Comparison of ENCODE assay signal across 21 mouse cellular contexts in genomic region chr10:59724634-59725033, GRCm38 (mm10). TPM values are rescaled to one million over a fixed set of nuclear protein-coding genes. Genes with fewer than 3 reads are reported as not detected.
DNase-seq lines count a peak whose midpoint lies in the region; ATAC-seq and TF ChIP-seq lines count a peak whose summit lies in the region.
"Had no signal": no experiment of that assay in that cellular context is flagged by ENCODE, and none has a peak within 500 bp of the region (broad histone marks: within the 10 kb centered on the region; RNA-seq: fewer than 3 reads in every experiment).

No protein-coding gene starts in this region.

- 0 out of 2 replicates have a peak overlapping the region, but pooled peaks have one; percentile 23 for H3K27ac ChIP-seq in kidney, embryonic 15.5 days
- no peak overlapping the region for H3K27ac ChIP-seq in midbrain, embryonic 13.5 days
- H3K27ac ChIP-seq in midbrain, embryonic 15.5 days, result no peak overlapping the region
- peak overlapping the region; percentile 59; the same call in 1 of the 2 replicates for H3K27ac ChIP-seq in embryonic fibroblast, embryonic 13.5 days (ENCODE audit: insufficient read depth, low read length)
- H3K27ac ChIP-seq: gastrocnemius, adult 2 months; hindbrain, embryonic 12.5 days; limb, embryonic 10.5 days; neural tube, embryonic 12.5 days had no signal

- peaks cover 39% of the 10 kb centered on the region for H3K4me1 ChIP-seq in kidney, embryonic 15.5 days
- peaks cover 12% of the 10 kb centered on the region for H3K4me1 ChIP-seq in midbrain, embryonic 13.5 days (replicated peaks)
- H3K4me1 ChIP-seq in midbrain, embryonic 15.5 days, result peaks cover 5% of the 10 kb centered on the region
- H3K4me1 ChIP-seq in embryonic fibroblast, embryonic 13.5 days (ENCODE audit: control insufficient read depth, insufficient read depth, low read length), result peaks cover 19% of the 10 kb centered on the region
- H3K4me1 ChIP-seq: neural tube, embryonic 12.5 days had no signal

- no peaks in the 10 kb centered on the region for H3K9me3 ChIP-seq in kidney, embryonic 15.5 days (replicated peaks)
- no peaks in the 10 kb centered on the region for H3K9me3 ChIP-seq in midbrain, embryonic 13.5 days
- H3K9me3 ChIP-seq in midbrain, embryonic 15.5 days, result no peaks in the 10 kb centered on the region
- H3K9me3 ChIP-seq: hindbrain, embryonic 12.5 days; limb, embryonic 10.5 days; neural tube, embryonic 12.5 days had no signal

- TF ChIP-seq CTCF in embryonic fibroblast, embryonic 13.5 days (IDR thresholded peaks at IDR 0.05; ENCODE audit: borderline replicate concordance, insufficient read depth, low read length), result no peak

- H3K36me3 ChIP-seq in kidney, embryonic 15.5 days, result peaks cover 11% of the 10 kb centered on the region; the same call in 1 of the 2 replicates
- H3K36me3 ChIP-seq in midbrain, embryonic 13.5 days, result no peaks in the 10 kb centered on the region
- H3K36me3 ChIP-seq in midbrain, embryonic 15.5 days (replicated peaks), result no peaks in the 10 kb centered on the region
- H3K36me3 ChIP-seq: hindbrain, embryonic 12.5 days; neural tube, embryonic 12.5 days had no signal

- no peak for DNase-seq in kidney, adult 9 months
- peak; percentile 17 for DNase-seq in yolk sac, embryonic 10.5 days (ENCODE audit: low spot score)
- DNase-seq in gastrocnemius, postnatal 10 days, result no peak
- DNase-seq in left cerebral cortex, postnatal 10 days (ENCODE audit: extremely low spot score in 1 of 2, low spot score in 2 of 2), result no peak
- DNase-seq: cerebellum, adult 8-10 months; gastrocnemius, adult 2 months; heart, adult 18-20 months; lung, adult 2 months; lung, postnatal 36 days; spleen, adult 18-20 months; thymus, adult 18-20 months had no signal

- ATAC-seq in kidney, embryonic 15.5 days (replicated peaks; ENCODE audit: low FRiP score), result 0 out of 2 replicates have a peak, but pooled peaks have one; percentile 38
- ATAC-seq in midbrain, embryonic 13.5 days, result 0 out of 2 replicates have a peak, but pooled peaks have one; percentile 17
- no peak for ATAC-seq in midbrain, embryonic 15.5 days (replicated peaks)

- H3K4me3 ChIP-seq in kidney, embryonic 15.5 days (replicated peaks), result no peak overlapping the region
- no peak overlapping the region for H3K4me3 ChIP-seq in midbrain, embryonic 13.5 days (replicated peaks)
- H3K4me3 ChIP-seq in midbrain, embryonic 15.5 days, result no peak overlapping the region
- H3K4me3 ChIP-seq in embryonic fibroblast, embryonic 13.5 days (ENCODE audit: insufficient read depth, low read length), result no peak overlapping the region
- H3K4me3 ChIP-seq: gastrocnemius, adult 2 months; hindbrain, embryonic 12.5 days; limb, embryonic 10.5 days; neural tube, embryonic 12.5 days had no signal

- no peak overlapping the region for H3K9ac ChIP-seq in kidney, embryonic 15.5 days
- no peak overlapping the region for H3K9ac ChIP-seq in midbrain, embryonic 13.5 days (replicated peaks)
- H3K9ac ChIP-seq in midbrain, embryonic 15.5 days, result no peak overlapping the region
- H3K9ac ChIP-seq: hindbrain, embryonic 12.5 days; neural tube, embryonic 12.5 days had no signal

- intact Hi-C loops in left cerebral cortex, postnatal 10 days (cut with DNase I), result no loop called here

- H3K27me3 ChIP-seq in kidney, embryonic 15.5 days, result no peaks in the 10 kb centered on the region
- no peaks in the 10 kb centered on the region for H3K27me3 ChIP-seq in midbrain, embryonic 13.5 days
- no peaks in the 10 kb centered on the region for H3K27me3 ChIP-seq in midbrain, embryonic 15.5 days (replicated peaks)
- H3K27me3 ChIP-seq: CH12.LX; hindbrain, embryonic 12.5 days; neural tube, embryonic 12.5 days had no signal

- TF ChIP-seq POLR2A in embryonic fibroblast, embryonic 13.5 days (IDR thresholded peaks at IDR 0.05; ENCODE audit: low read depth, low read length), result no peak

- H3K4me2 ChIP-seq in kidney, embryonic 15.5 days, result no peak overlapping the region
- H3K4me2 ChIP-seq in midbrain, embryonic 13.5 days (replicated peaks), result no peak overlapping the region
- no peak overlapping the region for H3K4me2 ChIP-seq in midbrain, embryonic 15.5 days
- H3K4me2 ChIP-seq: hindbrain, embryonic 12.5 days; liver, embryonic 11.5 days; midbrain, embryonic 11.5 days; neural tube, embryonic 12.5 days had no signal

RNA-seq across cellular contexts. Expression of gene Micu1, which starts 22.4 kb away (rescaled TPM):
- 78.1 and 83.8 TPM in 2 replicates for polyA plus RNA-seq in kidney, embryonic 15.5 days (2015; fragmentation: Nextera tagmentation; extraction: Ambion mirVana)
- 72.2 and 73.0 TPM in 2 replicates for polyA plus RNA-seq in midbrain, embryonic 13.5 days (2015; fragmentation: Nextera tagmentation; extraction: Ambion mirVana)
- polyA plus RNA-seq in midbrain, embryonic 15.5 days (2015; fragmentation: Nextera tagmentation; extraction: Ambion mirVana), result 75.1 and 76.3 TPM in 2 replicates
- polyA plus RNA-seq in embryonic fibroblast, embryonic 13.5 days (2011; ENCODE audit: insufficient read length, low read depth, missing spikeins), result 66.3 and 74.1 TPM in 2 replicates
- total RNA-seq in gastrocnemius, postnatal 10 days (2021), result 10 to 100 TPM; 80.3 to 94.7 TPM
- 10 to 100 TPM; 78.5 to 79.8 TPM for total RNA-seq in left cerebral cortex, postnatal 10 days (2021)

Comparison
In these comparisons a context has a peak if more than half of its experiments do, and no peak if none do; other contexts are left out.
1. H3K27ac ChIP-seq: peak in kidney, embryonic 15.5 days (single experiment) and embryonic fibroblast, embryonic 13.5 days (single experiment); none in midbrain, embryonic 13.5 days (single experiment) and midbrain, embryonic 15.5 days (single experiment).